Mouse (Mus musculus) induced T-regulatory cell, adult 2 months (primary cell): ENCODE results near the gene Focad.
A peak's percentile ranks its signal among the peaks of the same experiment; 100 is the strongest.

Source experiments
- DNase-seq: peaks from one replicate; pipeline ENCODE4 v3.0.0-alpha.2; 2012; ENCODE audit warnings: low read depth

The Focad gene

DNA sequence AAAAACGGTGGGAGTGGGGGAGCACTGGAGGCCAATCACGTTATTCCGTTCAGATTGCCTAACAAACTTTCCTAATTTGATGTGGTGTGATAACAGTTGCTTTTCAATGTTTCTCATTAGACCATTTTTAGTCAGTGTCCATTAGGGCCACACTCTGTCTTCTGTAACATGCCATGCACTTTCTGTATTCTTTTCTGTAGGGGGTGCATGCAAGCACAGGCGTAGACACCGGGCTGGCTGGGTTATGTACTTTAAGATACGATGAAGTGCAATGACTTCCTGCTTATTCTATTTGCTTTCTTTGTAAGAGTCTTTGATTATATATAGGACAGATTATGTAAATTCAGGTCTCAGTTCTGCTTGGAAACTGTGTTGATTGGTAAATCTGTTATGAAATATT, 116.2 kb downstream of the Focad start:
- no peak for DNase-seq

DNA sequence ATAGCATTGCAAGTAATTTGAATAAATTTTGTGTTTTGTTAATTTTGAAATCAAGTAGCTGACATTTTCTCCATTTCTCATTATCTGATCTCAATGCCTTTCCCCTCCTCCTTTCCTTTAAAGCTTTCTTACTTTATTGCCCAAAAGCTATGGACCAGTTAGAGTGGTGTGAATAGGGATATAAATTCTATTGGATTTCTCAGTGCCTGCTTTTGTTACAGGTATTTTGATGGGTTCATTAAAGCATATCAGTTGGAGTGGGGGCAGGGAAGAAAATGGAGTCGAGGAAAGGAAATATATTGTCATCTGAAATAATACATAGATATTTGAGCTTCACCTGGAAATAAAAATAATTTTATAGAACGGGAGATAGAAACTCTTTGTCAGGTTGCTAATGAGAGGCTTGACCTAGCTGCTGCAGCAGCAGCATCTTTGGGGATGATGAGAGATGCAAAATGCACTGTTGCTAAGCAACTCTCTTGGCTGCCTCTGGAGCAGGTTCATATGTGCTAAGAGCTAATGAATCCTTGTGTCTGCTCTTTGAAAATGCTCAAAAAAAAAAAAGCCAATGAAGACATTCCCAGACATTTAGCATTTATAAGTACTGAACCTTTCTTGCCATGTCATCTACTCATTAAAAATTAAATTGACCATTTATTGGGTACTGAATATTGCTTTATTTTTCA, 116.9 kb downstream of the Focad start:
- no peak for DNase-seq

DNA sequence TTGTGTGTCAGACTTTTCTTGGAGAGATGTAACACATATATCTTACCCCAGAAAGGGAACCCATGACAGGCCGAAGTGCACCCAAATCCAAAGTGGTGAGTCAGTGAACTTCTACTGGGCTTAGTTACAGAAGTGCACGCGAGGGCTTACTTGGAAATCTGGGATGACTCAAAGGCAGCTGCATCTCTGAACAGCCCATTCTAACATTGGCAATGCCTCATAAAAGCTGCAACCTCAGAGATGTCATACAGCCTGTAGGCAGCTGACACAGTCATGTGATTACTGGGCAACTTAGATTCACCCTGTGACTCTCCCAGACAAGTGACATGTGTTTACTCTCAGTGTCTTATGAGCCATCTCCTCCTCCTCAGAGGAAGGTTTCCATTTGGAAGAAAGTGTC, 119.5 kb downstream of the Focad start:
- DNase-seq, result no peak

DNA sequence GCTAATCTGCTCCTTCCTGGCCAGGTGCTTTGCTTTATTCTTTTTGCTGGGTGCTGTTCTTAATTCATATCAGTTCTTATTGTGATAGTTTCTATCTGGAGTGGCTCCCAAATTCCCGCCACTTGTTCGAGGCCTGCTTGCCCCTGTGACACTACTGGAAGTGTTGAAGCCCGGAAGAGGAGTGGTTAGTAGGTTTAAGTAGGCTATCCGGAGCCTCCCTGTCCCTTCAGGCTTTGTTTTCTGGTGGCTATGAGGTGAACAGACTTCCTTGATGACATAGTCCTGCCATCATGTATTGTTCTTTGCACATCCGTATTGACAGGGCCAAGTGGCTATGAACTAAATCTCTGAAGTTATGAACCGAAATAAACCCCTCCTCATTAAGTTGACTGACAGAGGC, 123.9 kb downstream of the Focad start:
- no peak for DNase-seq

DNA sequence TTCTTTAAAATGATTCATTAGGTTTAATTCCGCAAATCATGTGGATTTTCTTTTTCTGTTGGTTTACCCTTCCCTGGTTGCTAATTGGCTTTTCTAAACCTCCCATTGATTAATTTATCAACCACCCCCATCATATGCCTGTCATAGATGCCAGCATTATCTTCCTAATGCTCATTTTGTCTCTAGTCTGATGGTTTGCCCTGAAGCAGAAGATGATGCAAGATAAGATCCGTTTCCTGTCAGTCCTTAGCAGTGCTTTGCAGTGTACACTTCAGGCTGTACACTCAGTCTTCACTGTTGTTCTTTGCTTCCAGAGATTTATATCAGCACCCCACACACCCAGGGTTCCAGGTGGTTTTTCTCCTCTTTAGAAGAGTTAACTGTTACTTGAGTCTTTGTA, 124.4 kb downstream of the Focad start:
- DNase-seq, result peak; percentile 5

DNA sequence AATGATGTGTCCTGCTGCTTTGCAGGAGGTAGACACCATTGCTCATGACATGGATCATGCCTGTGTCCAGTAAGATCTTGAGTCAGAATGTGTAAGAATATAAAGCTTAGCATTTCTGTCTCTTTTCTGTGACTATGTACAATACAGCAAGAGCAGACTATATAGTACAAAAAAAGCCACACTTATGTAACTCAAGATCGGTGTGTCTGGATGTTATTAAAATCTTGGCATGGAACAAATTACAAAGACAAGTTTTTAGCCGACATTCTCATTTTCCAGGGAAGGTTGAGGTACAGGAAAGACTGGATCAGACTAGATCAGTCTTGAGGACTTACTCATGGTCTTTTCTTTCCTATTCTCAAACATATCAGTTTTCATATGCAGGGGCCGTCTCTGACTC, 136.9 kb downstream of the Focad start:
- DNase-seq, result no peak

DNA sequence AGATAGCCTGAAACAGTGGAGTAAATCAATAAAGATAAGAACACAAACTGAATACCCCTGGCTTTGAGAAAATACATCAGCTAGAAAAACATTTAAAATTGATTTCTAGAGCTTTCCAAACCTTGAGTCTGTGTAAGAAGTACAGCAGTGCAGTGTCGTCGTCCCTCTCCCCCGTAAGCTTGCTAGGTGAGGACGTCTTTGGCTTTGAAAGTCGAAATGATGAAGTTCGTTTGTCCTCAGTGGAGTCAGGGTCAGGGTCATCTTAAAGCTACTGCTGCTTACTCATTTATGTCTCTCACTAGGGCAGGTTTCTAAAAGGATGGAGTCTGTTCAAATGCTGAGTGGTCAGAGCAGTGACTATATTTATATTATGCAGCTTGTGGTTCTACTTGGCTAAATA, 141.5 kb downstream of the Focad start:
- no peak for DNase-seq

DNA sequence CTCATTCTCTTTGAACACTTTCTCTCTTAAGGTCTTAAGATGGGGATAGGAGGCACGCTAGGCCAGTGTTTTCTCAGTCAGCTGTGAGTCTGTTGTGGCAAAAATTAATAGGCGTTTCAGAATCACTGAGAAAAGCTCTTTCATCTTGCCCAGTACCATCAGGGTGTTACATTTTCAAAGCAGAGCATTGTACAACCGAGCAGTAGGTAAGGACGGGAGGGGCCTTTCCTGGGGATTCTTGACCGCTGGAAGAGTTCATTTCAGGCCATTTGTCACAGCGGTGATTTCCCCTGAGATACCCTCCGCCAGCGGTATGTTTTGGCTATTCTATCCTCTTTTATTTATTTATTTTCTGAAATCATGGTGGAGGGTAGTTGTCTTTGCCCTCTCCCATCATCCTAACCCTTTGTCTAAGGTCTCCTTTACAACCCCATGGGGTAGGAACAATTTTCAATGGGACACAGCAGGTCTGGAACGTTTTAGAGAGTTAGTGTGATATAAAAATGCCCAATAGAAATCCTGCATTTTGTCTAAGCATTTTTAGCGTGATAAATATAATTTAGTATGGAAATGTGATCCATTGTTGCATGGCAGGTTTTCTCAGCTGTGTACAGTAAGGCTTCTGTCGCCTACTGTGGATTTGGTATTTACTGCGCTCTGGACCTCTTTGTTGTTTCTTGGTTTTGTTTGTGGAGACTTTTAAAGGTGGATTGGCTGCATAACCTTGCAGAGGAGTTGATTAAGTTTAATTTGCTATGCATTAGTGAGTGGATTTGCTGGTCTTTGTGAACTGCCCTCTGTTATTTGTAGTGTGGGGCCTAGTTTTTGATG, 142.7 kb downstream of the Focad start:
- DNase-seq, result no peak

DNA sequence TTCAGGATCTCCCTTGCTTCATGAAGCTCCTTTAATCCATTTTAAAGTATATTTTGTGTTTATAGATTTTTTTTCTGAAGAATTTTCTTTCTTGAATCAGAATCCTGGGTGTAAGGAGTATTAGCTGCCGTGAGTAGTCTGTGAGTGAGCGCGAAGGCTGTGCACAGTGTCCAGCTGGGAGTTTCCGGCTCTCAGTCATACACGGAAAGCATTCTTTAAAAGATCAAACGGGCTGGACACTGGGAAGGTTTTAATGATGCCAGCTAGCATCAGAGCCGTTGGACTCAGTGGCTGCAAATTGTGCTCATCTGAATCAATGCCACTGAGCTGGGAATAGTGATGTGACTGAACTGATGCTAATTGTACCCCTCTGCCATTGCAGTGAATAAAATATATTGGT, 143.9 kb downstream of the Focad start:
- no peak for DNase-seq

DNA sequence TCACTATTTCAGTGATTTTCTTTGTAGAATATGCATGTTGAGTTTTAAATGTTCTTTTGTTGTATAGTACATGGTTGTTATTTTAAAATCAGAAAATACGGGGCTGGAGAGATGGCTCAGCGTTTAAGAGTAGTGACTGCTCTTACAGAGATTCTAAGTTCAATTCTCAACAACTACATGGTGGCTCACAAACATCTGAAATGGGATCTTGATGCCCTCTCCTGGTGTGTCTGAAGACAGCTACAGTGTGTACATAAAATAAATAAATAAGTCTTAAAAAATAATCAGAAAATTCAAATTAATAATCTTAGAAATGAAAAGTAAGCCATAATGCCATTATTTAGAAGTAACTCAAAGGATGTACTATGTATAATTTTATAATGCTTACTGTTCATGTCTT, 149.4 kb downstream of the Focad start:
- DNase-seq, result peak; percentile 4

DNA sequence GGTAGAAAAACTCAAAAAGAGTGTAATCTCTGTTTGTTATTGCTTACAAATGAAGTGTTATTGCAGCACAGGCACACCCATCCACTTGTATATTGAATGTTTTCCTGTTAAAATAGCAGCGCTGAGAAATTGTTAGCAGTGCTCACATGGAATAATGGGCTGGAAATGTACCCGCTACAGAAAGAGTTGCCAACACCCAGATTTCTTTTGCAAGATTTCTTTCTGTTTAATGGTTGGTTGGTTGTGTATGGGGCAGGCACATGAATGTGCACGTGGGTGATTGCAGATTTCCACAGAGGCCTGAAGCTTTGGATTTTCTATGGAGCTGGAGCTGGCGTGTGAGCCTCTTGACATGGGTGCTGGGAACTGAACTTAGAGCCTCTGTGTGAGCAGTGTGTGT, 151.1 kb downstream of the Focad start:
- DNase-seq, result no peak

DNA sequence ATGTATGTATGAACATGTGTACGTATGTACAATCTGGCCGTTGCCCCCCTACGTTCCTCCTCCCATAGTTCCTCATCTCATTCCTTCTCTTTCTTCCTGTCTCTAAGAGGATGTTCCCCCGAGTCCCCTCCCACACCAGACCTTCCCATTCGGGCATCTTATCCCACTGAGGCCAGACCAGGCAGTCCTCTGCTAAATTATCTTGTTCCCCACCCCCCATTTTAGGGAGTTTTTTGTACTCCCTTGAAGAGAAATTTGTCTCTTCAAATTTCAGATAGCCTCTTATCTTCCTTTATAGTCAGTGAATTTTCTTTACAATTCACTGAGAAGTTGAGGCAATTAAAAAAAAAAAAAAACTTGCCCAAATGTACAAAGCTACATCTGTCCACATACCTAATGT, 166.9 kb downstream of the Focad start:
- no peak for DNase-seq

DNA sequence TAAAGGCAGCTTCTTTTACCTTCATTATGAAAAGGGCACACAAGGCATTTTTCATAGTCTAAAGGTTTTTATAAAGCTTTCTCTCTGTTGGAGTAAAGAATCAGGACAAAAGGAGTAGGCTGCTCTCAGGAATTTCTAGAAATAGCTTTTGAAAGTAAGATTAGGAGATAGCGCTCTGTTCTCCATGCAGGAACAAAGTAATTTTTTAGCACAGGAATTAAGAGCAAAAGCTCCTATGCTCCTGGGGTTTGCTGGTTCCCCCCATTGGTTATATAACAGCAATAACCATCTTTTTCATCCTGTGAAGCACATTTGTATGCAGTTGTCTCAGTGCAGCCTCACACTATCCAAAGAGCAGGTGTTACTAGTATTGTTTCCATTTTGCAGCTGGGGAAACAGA, 170.1 kb downstream of the Focad start:
- DNase-seq, result no peak

DNA sequence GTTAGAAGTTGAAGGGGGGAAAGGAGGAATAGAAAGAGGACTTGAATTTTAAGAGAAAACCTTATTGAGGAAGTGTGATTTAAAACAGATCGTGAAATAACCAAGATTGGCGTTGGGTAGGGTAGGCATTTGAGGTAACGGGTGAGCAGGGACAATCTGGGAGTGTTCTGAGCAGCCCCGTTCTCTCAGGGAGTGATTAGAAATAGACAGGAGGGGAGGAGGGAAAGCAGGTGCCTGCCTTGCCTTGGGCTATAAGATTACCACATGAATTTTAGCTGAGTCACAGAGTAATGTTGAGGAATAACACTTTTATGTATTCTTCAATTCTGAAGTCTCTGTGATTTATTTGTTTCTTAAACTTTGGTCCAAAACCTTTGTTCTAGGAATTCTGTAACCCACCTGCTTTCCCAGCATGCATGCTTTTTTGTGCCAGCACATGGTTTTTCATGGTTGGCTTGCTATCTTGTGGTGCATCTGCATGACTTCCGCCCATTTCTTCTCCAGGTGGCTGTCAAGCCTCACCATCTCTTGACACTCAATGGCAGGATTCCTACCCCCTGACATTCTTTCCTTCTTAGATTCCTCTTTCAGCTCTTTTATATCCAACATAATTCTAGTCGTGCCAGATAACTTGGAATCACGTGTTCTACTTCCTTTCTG, 176.1 kb downstream of the Focad start:
- DNase-seq, result no peak

DNA sequence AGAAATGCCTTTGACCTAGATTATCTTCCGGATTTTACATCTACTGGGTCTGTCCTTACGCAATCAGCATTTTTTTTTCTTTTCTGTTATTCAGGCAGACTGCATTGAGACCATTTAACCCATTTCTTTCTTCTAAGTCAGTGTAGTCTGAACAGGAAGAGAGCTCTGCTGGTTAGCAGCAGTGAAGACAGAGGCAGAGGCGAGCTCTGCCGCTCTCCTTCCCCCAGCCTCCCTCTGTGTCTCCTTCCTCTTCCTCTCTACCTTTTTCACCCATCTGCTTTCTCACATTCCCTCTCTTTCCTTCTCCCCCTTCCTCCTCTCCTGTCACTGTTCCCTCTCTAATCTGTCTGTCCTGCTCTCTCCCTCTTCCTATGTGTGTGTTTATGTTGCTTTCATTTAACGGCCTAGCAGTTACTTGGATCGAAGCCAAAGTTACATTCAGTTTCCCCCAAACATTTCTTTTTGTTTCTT, 181.2 kb downstream of the Focad start:
- DNase-seq, result no peak

DNA sequence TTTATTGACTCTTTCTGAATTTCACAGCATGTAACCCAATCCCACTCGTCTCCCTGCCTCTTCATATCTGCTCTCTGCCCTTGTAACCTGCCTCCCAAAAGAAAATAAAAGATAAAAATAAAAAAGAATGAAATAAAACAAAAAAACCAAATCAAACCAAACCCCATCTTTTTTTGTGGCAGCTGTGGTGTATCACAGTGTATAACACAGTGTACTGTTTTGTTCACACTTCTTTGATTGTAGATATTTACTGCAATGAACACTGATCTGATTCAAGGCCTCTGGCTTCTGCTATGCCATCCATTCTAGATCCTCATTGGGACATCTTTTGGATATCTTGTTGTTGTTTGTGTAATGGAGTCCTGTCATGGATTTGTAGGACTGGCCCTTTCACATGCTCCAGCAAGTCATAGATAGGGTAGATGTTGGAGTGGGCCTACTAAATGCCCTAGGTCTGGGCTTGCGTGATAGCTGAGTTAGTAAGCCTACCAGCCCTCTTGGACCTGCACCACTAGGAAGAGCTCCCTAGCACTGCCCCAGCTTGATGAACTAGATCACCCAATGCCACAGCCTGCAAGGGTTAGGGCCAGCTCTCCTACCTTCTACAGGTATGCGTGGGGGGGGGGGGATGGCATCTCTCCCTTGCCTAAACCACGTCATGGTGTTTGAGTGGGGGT, 181.8 kb downstream of the Focad start:
- no peak for DNase-seq

DNA sequence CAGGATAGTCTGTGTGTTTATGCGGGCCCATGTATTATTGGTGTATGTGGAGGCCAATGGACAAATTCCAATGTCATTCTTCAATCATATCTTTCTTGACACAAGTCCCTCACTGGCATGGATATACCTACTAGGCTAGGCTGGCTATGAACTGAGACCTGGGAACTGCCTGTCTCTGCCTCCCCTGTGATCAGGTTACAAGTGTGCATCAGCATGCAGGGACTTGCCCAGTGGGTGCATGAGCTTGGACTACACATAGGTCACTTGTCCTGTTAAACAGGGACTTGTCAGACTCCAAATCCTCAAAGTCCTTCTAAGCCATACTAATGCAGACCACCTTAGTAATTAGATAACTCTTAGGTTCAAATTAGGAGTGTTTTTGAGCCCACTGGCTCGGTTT, 184.1 kb downstream of the Focad start:
- DNase-seq, result no peak

DNA sequence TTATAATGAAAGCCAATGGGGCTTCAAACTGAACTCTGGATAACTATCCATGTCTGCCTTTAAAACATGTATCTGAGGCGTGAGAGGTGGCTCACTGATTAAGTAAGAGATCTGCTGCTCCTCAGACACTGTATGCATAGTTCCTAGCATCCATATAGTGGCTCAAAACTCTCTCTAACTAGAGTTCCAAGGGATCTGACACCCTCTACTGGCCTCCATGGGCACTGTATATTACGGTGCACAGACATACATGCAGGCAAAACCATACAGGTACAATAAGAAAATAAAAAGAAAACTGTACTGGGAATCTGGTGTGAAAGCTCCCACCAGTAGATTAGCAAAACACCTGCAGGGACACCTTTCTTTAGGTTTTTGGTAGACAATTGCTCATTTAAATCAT, 186.1 kb downstream of the Focad start:
- peak; percentile 24 for DNase-seq

DNA sequence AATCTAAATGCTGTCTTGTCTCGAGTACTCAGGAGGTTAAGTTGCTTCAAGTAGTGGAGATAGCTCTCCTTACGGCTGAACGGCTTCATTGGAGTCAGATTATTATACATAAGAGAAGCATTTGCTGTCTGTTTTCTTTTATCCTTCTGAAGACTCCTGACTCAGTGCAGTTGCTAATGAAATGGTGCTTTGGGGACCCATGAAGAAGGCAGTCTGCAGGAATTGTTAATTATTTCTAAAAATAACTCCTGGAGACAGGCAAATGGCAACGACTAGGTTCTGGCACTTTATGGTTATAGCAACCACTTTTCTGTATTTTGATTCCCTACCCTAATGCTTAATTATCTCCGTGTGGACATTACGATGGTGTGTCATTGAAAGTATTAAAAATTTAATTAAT, 201.1 kb downstream of the Focad start:
- DNase-seq, result no peak

DNA sequence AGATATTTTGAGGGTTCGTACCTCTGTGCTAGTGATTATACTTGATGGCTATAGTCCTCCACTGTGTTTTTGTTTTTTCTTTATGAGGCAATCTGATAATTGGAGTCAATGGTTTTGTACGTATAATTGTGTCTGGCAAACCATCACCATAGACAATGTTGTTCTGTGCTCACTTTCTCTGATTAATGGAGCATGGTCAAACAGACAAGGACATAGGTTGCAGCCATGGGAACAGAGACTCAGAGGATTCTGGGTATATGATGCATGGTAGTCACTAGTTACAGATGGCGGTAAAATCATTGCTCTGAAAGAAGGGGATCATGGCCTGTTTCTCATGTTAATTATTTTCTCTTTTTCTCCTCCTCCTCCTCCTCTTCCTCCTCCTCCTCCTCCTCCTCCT, 205.1 kb downstream of the Focad start:
- DNase-seq, result no peak

DNA sequence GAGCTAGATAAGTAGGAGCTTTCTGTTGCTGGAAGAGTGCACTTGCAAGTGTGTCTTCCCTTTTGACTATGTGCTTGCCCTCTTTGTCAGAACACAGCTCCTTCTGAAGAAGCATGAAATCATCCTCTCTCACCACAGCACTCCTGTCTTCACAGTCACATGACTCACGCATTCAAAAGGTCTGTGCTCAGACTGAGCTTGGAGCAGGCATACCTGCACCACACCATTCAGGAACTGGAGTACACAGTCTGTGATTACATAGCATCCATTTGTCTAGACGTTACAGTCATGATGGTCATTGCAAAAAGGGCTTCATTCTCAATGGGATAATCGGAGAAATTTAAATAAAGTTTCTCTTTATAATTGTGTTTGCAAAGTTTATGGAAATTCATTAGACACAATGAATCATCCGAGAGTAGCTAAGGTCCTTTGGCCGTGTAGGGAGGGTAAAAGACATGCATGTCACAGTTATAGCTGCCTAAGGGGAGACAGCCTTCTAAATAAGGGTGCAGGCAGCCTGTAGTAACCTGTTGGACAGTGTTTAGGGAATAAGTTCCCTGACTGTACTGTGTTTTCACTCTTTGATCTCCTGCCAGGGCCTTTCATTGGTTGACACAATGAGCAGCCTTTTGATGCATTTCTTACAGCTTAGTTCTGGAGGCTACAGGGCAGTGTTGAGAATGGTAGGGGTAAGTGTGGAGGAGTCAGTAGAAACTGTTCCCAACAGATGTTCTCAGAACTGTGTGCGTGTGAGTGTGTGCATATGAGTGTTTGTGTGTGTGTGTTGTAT, 206.6 kb downstream of the Focad start:
- no peak for DNase-seq

DNA sequence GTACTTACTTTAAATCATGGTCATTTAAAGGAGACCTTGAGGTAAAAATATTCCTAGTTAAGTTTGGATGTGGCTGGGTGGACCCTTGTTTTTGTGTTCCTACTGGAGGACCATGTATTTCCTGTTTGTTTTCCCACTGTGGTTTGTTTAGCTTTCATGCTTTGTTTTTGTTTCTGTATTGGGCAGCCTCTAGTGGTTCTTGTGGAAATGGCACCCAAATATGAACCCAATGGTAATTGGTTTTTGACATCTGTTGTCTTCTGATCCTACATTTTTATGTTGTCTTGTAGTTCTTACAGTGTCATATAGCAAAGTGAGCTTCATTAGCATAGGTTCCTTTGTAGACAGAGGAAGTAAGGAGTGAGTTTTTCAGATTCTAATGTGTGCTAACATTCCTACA, 207.9 kb downstream of the Focad start:
- peak; percentile 55 for DNase-seq
